Mouse (Mus musculus) cerebellum, adult 2 months (tissue): ENCODE data around the gene Dennd1a.

ENCODE experiments used
- CTCF ChIP-seq: fragments of 200-500 bp; IDR thresholded peaks from 2 replicates; pipeline ENCODE4 v1.5.1; 2011; ENCODE audit warnings: low read depth, mild to moderate bottlenecking, control low read depth, low read length, moderate library complexity, borderline replicate concordance; ENCODE audit not compliant: insufficient read depth
- POLR2A ChIP-seq: fragments of 200-500 bp; IDR thresholded peaks from 2 replicates; pipeline ENCODE4 v1.6.1; 2011; ENCODE audit warnings: low read length, control low read depth, borderline replicate concordance; ENCODE audit not compliant: insufficient read depth

GRCm38 (mm10) chr2:37777958-37778720, 509.1 kb downstream of the Dennd1a start:
- TF ChIP-seq CTCF (no peak), POLR2A (no peak)
